Mouse (Mus musculus): Measurements from ENCODE around the gene Asxl2.

DNA sequence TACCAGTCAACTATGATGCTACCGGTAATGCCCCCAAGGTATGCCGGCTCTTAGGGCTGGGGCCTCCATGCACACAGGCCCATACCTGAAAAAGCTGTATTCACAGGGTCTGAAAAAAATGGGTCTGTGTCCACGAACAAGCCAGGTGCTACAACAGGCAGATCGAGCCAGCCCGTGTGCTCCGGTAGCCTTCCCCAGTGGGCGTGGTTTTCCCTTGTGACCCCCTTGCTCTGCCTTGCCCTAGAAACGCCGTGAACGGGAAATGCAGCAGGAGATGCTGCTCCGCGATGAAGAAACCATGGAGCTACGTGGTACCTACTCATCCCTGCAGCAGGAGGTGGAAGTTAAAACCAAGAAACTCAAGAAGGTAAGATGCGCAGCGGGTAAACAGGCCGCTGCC is 38.8 kb upstream of the Asxl2 start:
- no peak for TF ChIP-seq ZC3H11A (IDR thresholded peaks at IDR 0.05; ENCODE audit: borderline replicate concordance, low read depth, low read length)
- TF ChIP-seq CHD2 (IDR thresholded peaks at IDR 0.05; ENCODE audit: low read depth, low read length), result no peak
